Mouse (Mus musculus): ENCODE measurements at regions not wholly inside any gene's neighbourhood (a gene's known extent, or its start where the extent isn't known, plus 50 kb on each side); places are given as distances from the start of the nearest gene placed in this dataset.

DNA sequence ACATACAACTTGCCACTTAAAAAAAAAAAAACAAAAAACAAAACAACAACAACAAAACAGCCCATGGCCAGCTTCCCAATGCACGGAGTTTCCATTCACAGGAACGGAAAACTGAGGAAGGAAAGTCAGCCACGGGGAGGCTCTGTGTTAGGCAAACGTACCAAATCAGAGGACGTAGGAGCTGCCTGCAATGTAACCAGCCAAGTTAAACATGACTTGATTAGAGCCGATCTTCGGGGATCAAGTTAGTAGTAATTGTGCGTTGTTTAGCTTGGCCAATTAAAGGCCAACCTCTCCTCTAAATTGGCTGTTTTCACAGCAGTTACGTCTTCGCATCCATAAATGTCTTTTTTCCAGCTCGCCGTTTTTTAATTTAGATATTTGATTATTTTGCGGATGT lies 190.7 kb downstream of the Cd83 start:
- no peak for DNase-seq

DNA sequence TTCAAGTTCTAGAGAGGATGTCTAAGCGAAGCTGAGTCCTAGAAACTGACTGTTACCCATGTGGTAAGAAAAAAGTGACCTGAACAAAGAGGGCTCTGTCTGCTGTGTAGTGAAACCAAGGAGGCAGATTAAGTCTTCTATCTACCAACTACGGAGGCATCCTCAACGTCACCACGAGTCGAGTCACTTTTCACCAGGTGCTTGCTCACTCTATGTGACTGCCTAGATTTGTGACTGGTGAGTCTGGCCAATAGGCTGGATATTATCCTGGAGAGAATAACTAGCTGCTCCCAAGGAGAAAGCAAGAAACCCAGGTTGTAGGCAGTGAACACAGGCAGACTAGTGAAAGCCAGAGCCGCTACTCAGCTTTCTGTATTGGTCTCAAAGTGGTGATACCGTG lies 191.2 kb downstream of the Cd83 start:
- no peak for DNase-seq

- no peak for DNase-seq
Measured at GRCm38 (mm10) chr13:43976676-43977075, 192.1 kb downstream of the Cd83 start.

GRCm38 (mm10) chr13:43987338-43987737 lies 202.8 kb downstream of the Cd83 start:
- DNase-seq, result no peak

- DNase-seq, result no peak
Measured at GRCm38 (mm10) chr13:43988421-43988820, 203.8 kb downstream of the Cd83 start.

DNA sequence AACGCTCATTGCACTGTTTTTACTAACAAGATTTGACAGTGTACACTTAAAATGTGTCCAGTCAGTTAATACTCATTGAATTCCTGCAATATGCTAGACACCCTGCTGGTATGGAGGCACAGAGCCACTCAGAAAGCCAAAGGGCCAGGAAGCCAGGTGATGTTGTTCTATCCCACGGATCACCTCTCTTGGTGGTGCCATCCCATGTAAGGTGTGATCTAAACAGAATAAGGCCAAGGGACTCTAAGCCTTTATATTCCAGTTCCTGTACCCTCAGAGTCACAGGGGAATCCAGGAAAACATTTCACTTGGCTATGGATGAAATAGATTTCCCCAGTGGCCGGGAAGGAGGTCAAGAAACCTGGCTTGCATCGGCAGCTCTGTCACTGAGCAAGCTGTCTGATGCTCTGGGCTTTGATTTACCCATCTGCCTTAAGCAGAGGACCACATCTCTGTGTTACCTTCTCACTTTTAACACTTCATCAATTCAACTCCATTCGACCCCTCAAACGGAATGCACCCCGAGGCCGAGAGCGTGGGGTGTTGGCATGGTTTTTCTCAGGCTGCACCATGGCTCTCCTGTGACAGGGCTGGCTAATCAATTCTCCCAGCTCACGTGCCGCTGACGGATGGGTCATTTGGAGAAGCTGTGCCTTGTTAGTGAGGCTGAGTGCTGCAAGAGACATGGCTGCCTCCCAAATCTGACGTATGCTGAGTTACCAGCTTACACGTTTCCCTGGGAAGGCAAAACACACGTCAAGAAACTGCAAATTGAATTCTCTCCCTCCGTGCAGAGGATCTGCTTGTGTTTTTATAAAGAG lies 205.9 kb downstream of the Cd83 start:
- peak; percentile 41 to 60 for DNase-seq

DNA sequence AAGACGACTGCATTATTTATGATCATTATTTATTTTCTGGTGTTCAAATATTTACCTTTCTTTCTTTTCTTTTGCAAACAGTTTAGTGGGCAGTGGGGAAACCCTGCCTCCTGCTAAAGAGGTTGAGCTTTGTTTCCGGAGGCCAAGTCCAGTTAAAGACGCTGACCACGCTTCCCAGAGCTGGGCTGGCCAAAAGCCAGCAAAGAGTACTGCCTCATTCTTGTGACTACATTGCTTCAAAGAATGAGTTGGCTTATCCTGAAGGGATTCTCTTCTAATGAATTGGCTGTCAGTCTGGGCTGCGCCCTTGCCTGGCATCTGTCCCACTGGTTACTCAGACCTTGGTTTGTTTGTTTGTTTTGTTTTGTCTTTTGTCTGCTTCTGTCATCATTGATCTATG lies 207.2 kb downstream of the Cd83 start:
- peak; percentile 18 to 21 for DNase-seq

DNA sequence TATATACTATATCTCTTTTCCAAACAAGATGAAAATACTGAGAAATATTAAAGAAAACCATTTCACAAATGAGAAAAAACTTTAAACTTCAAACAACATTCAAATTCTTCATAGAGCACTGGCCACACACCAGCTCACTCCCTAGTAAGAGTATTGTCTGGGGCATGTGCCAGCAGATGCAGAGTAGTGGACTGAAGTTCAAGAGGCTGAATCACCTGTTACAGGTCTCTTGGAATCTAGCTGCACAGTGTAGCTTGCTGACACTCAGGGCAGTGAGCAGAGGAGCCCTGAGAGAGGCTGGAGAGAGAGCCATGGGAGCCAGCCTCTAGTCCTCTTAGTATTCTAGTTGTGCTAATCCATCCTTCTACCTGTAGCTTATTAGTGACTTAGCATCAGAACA lies 208.4 kb downstream of the Cd83 start:
- no peak for DNase-seq

- DNase-seq, result no peak
Measured at GRCm38 (mm10) chr13:43994361-43994760, 209.8 kb downstream of the Cd83 start.

GRCm38 (mm10) chr13:43995623-43996022 lies 211.0 kb downstream of the Cd83 start:
- DNase-seq, result no peak

- DNase-seq, result no peak
Measured at GRCm38 (mm10) chr13:44001861-44002545, 217.4 kb downstream of the Cd83 start.

GRCm38 (mm10) chr13:44012868-44013267 lies 228.3 kb downstream of the Cd83 start:
- DNase-seq, result no peak

- no peak for DNase-seq
Measured at GRCm38 (mm10) chr13:44018489-44019303, 234.1 kb downstream of the Cd83 start.

GRCm38 (mm10) chr13:44019304-44019583 lies 234.7 kb downstream of the Cd83 start:
- DNase-seq, result no peak

- no peak for DNase-seq
Measured at GRCm38 (mm10) chr13:44020851-44021250, 236.3 kb downstream of the Cd83 start.

DNA sequence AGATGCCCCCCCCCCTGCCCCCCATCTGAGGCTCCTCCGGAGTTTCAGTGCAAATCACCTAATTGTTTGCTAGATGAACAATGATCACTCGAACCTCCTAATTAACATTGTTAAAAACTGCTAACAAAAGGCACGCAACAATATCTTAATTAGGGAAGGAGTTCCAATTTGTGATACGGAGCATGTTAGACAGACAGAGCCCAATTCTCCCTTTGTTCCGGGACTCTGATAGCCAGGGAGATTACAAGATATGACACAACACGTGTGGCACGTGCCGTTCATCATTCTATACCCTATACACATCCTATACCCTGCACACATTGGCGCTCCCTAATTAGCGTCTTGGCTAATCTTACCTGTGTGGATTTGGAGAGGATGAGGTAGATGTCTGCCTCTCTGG lies 237.5 kb downstream of the Cd83 start:
- DNase-seq, result no peak

GRCm38 (mm10) chr13:44024612-44025011 lies 240.0 kb downstream of the Cd83 start:
- no peak for DNase-seq

DNA sequence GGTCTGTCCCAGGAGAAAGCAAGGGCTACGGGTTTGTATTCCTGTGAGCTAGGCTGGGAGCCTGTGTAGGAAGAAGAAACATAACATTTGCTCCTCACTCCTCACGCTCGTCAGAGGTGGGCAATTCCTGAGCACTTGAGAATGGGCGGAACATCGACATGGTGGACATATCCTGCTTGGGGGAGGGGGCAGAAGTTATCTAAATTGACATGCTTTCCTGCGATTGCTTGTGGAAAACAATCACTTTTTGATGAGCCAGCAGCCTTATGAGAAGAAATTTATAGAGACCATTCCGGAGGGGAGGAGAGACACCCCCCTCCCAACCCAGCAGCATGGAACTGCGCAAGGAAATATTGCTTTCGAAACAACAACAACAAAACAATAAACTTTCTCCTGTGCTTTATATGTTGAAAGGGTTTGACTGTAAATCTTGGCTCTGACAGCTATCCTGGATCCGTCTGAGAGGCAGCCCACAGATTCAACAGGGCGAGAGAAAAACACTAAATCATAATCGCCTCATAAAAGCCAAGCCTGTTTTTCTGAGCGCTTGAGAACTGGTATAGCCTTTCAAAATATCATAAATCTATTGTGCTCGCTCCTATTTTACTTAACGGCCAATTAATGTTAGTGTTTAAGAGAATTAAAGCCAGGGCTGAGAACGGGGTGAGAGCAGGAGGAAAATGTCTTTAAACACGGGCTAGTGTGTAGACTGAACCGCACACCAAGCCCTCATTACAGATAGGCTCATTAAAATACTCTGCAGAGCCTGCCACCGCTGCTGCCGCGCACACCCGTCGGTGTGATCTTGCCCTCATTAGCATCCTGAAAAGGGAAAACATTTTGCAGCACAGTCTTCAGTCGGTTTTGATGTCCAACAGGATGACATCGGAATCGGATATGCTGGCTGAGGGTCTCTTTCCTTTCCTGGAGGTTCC lies 242.0 kb downstream of the Cd83 start:
- no peak for DNase-seq

DNA sequence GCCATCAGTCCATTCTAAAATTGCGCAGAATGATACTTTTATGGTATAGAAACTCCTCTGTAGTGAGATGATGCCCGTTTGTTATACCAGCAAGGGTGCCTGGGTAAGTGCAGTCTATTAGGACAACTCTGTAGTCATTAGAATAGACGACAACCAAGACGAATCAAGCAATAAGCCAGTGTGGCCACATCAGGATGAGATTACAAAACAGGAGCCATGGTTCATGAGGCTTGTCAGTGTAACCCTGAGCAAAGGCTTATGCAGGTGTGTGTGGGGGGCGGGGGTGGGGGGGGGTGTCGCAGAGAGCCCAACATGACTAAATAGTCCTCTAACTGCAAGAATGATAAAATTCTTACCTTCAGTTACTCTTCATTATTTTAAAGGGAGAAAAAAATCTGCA lies 243.5 kb downstream of the Cd83 start:
- no peak for DNase-seq

- DNase-seq, result no peak
Measured at GRCm38 (mm10) chr13:44030590-44030989, 246.0 kb downstream of the Cd83 start.

DNA sequence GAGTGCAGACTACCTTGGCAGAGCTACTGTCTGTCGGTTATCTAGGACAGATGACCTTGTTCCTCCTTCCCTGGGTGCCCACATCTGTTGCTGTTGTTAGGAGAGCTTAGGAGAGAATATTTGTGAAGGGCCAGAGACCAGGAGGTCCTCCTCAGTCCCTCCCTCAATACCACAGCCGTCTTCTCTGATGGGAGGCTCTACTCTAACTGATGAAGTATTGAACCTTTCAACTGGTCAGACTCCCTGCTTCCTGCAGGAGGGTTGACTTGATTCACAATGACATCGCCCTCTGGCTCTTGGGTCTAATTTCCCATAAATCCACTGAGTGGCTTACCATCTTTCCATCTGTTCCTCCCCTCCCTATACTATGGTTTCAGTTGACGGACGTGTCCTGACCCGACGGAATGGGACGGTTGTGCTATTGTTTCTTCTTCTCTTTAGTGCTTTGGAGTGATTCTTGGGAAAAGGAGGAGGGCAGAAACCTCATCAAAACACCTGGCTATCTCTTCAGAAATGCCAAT lies 253.3 kb downstream of the Cd83 start:
- no peak for DNase-seq

- DNase-seq, result no peak
Measured at GRCm38 (mm10) chr13:44038322-44038721, 253.7 kb downstream of the Cd83 start.
